Mouse (Mus musculus) G1E (cell line): ENCODE data around the gene Arhgef16.

ENCODE experiments used
- CTCF ChIP-seq: IDR thresholded peaks from 2 replicates; pipeline ENCODE4 v1.5.1; 2012; ENCODE audit warnings: low read depth, low read length, inconsistent platforms, mixed read lengths
- GATA1 ChIP-seq: IDR thresholded peaks from 2 replicates; pipeline ENCODE4 v1.6.1; 2012; ENCODE audit warnings: borderline replicate concordance, low read length, inconsistent platforms, mixed read lengths
- GATA2 ChIP-seq: IDR thresholded peaks from 2 replicates; pipeline ENCODE4 v1.6.1; 2012; ENCODE audit warnings: low read depth, low read length, inconsistent platforms, borderline replicate concordance
- POLR2AphosphoS5 ChIP-seq: IDR thresholded peaks from 2 replicates; pipeline ENCODE4 v1.6.1; 2012; ENCODE audit warnings: low read depth, low read length, inconsistent platforms; ENCODE audit not compliant: insufficient replicate concordance
- TAL1 ChIP-seq: conservative IDR thresholded peaks from 2 replicates; pipeline ENCODE4 v1.6.1; 2012; ENCODE audit warnings: low read depth, low read length, inconsistent platforms, mixed read lengths

DNA sequence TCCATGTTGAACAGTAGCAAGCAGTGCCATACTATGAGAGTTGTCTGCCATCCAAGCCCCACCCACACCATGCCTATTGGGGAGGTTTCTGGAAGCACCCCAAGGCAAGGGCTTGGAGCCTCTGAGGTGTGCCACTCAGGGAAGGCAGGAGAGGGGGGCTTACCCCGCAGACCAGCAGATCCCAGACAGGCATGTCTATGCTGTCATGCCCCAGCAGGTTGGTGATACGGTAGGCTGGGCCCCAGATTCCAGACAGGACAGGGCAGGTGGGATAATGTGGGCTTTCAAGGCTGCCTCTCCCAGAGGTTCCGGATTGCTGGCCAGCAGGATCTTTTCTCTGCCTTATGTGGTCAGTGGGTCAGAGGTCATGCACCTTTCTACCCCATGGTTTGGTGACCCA lies 65.5 kb downstream of the Arhgef16 start:
- TF ChIP-seq CTCF = no peak
- TF ChIP-seq TAL1 = no peak
- no peak for TF ChIP-seq GATA1
- TF ChIP-seq POLR2AphosphoS5 = no peak
- no peak for TF ChIP-seq GATA2
